Mouse (Mus musculus) limb, embryonic 15.5 days (tissue): ENCODE measurements around the gene Tmem259. TPM values are rescaled to one million over a fixed set of nuclear protein-coding genes. Genes with fewer than 3 reads are reported as not detected.

Experiments
- ATAC-seq: fragments of 200-750 bp; cut with Nextera tagmentation; 2 replicates; pipeline ENCODE4 v1.8.0; 2017; ENCODE audit warnings: low read depth, moderate TSS enrichment; ENCODE audit not compliant: insufficient number of reproducible peaks, low FRiP score, low TSS enrichment
- H3K27ac ChIP-seq: fragments of 300-500 bp; sonication (generic); 2 replicates; pipeline ENCODE4 v1.5.1; 2015; ENCODE audit warnings: moderate library complexity, mild to moderate bottlenecking, inconsistent platforms
- H3K27me3 ChIP-seq: fragments of 300-500 bp; sonication (generic); 2 replicates; pipeline ENCODE4 v1.6.1; 2015; ENCODE audit warnings: inconsistent platforms
- H3K36me3 ChIP-seq: fragments of 300-500 bp; sonication (generic); 2 replicates; pipeline ENCODE4 v1.6.1; 2015; ENCODE audit warnings: inconsistent platforms
- H3K4me1 ChIP-seq: fragments of 300-500 bp; sonication (generic); 2 replicates; pipeline ENCODE4 v1.6.1; 2015; ENCODE audit warnings: inconsistent platforms
- H3K4me2 ChIP-seq: fragments of 300-500 bp; sonication (generic); 2 replicates; pipeline ENCODE4 v1.6.1; 2015; ENCODE audit warnings: mild to moderate bottlenecking, inconsistent platforms
- H3K4me3 ChIP-seq: fragments of 300-500 bp; sonication (generic); 2 replicates; pipeline ENCODE4 v1.5.1; 2015; ENCODE audit warnings: mild to moderate bottlenecking, inconsistent platforms
- H3K9ac ChIP-seq: fragments of 300-500 bp; sonication (generic); 2 replicates; pipeline ENCODE4 v1.6.1; 2015; ENCODE audit warnings: inconsistent platforms
- H3K9me3 ChIP-seq: fragments of 300-500 bp; sonication (generic); 2 replicates; pipeline ENCODE4 v1.6.1; 2016; ENCODE audit warnings: inconsistent platforms
- WGBS: fragments of 180-500 bp; shearing (Covaris S2); methylation state at CpG from one replicate; pipeline ENCODE4 v1.1.7; 2015; 5-methylcytosine and 5-hydroxymethylcytosine counted together
- polyA plus RNA-seq: library from polyadenylated mRNA; unstranded; fragments of >200 nt; fragmentation: Nextera tagmentation; extraction: Ambion mirVana; gene quantifications from 2 replicates; pipeline ENCODE4 v1.2.1, GENCODE M21; 2015

Gene Tmem259
- polyA plus RNA-seq, 1 experiment from 2014 or later: 20.1 TPM

GRCm38 (mm10) chr10:79958140-79958816, 25.9 kb downstream of the Tmem259 start:
- 11% methylated on average over 21 of the region's 21 CpGs for WGBS
- Histone ChIP-seq H3K27me3 (no peaks in the 10 kb centered on the region), H3K27ac (no peak overlapping the region), H3K4me2 (peak overlapping the region; percentile 31; the same call in 1 of the 2 replicates), H3K9me3 (no peaks in the 10 kb centered on the region), H3K36me3 (peaks cover 22% of the 10 kb centered on the region), H3K4me1 (peaks cover 22% of the 10 kb centered on the region), H3K9ac (no peak overlapping the region), H3K4me3 (no peak overlapping the region)
- ATAC-seq: no peak

- Histone ChIP-seq H3K27me3 (no peaks in the 10 kb centered on the region), H3K4me1 (peaks cover 22% of the 10 kb centered on the region), H3K4me3 (no peak overlapping the region), H3K9me3 (no peaks in the 10 kb centered on the region), H3K9ac (0 out of 2 replicates have a peak overlapping the region, but pooled peaks have one; percentile 7), H3K27ac (no peak overlapping the region), H3K36me3 (peaks cover 22% of the 10 kb centered on the region), H3K4me2 (no peak overlapping the region)
- no peak for ATAC-seq
- WGBS: 40% methylated on average over 4 of the region's 4 CpGs
Observed at GRCm38 (mm10) chr10:79956643-79957154, 27.4 kb downstream of the Tmem259 start.

- H3K27ac ChIP-seq: no peak overlapping the region
- 57% methylated on average over 9 of the region's 9 CpGs for WGBS
- no peaks in the 10 kb centered on the region for H3K9me3 ChIP-seq
- H3K36me3 ChIP-seq: peaks cover 26% of the 10 kb centered on the region
- H3K4me1 ChIP-seq: peaks cover 13% of the 10 kb centered on the region
- ATAC-seq: no peak
- H3K4me3 ChIP-seq: no peak overlapping the region
- H3K27me3 ChIP-seq: no peaks in the 10 kb centered on the region
- no peak overlapping the region for H3K4me2 ChIP-seq
- no peak overlapping the region for H3K9ac ChIP-seq
Observed at GRCm38 (mm10) chr10:79955691-79956090, 28.4 kb downstream of the Tmem259 start.

GRCm38 (mm10) chr10:79953946-79954345, 30.2 kb downstream of the Tmem259 start:
- Histone ChIP-seq H3K9ac (no peak overlapping the region), H3K4me2 (no peak overlapping the region), H3K4me3 (no peak overlapping the region), H3K27ac (no peak overlapping the region), H3K27me3 (no peaks in the 10 kb centered on the region), H3K9me3 (no peaks in the 10 kb centered on the region), H3K4me1 (peaks cover 9% of the 10 kb centered on the region; the same call in 1 of the 2 replicates), H3K36me3 (peaks cover 43% of the 10 kb centered on the region)
- no peak for ATAC-seq
- 78% methylated on average over 6 of the region's 6 CpGs for WGBS

GRCm38 (mm10) chr10:79950661-79951060, 33.5 kb downstream of the Tmem259 start:
- H3K36me3 ChIP-seq: peaks cover 50% of the 10 kb centered on the region
- no peak overlapping the region for H3K4me2 ChIP-seq
- no peak overlapping the region for H3K4me3 ChIP-seq
- no peak overlapping the region for H3K9ac ChIP-seq
- no peaks in the 10 kb centered on the region for H3K27me3 ChIP-seq
- no peaks in the 10 kb centered on the region for H3K9me3 ChIP-seq
- ATAC-seq: no peak
- 82% methylated on average over 18 of the region's 18 CpGs for WGBS
- H3K27ac ChIP-seq: no peak overlapping the region
- peaks cover 19% of the 10 kb centered on the region for H3K4me1 ChIP-seq

GRCm38 (mm10) chr10:79949873-79950272, 34.3 kb downstream of the Tmem259 start:
- WGBS: 81% methylated on average over 4 of the region's 4 CpGs
- peaks cover 50% of the 10 kb centered on the region for H3K36me3 ChIP-seq

GRCm38 (mm10) chr10:79947502-79947901, 36.6 kb downstream of the Tmem259 start:
- no peaks in the 10 kb centered on the region for H3K27me3 ChIP-seq
- H3K4me1 ChIP-seq: peaks cover 47% of the 10 kb centered on the region
- H3K36me3 ChIP-seq: peaks cover 36% of the 10 kb centered on the region
- ATAC-seq: no peak
- no peak overlapping the region for H3K4me3 ChIP-seq
- H3K9me3 ChIP-seq: no peaks in the 10 kb centered on the region
- H3K9ac ChIP-seq: no peak overlapping the region
- H3K4me2 ChIP-seq: no peak overlapping the region
- no peak overlapping the region for H3K27ac ChIP-seq
- WGBS: 72% methylated on average over 6 of the region's 6 CpGs

More at GRCm38 (mm10) chr10:79949873-79950272, 34.3 kb downstream of the Tmem259 start:
- no peak overlapping the region for H3K27ac ChIP-seq
- peaks cover 27% of the 10 kb centered on the region for H3K4me1 ChIP-seq
- no peak for ATAC-seq
- no peaks in the 10 kb centered on the region for H3K27me3 ChIP-seq
- H3K9me3 ChIP-seq: no peaks in the 10 kb centered on the region
- H3K4me3 ChIP-seq: no peak overlapping the region
- no peak overlapping the region for H3K4me2 ChIP-seq
- H3K9ac ChIP-seq: no peak overlapping the region

GRCm38 (mm10) chr10:79946752-79947322, 37.3 kb downstream of the Tmem259 start:
- Histone ChIP-seq H3K4me2 (no peak overlapping the region), H3K9ac (0 out of 2 replicates have a peak overlapping the region, but pooled peaks have one; percentile 17), H3K27ac (no peak overlapping the region), H3K36me3 (peaks cover 41% of the 10 kb centered on the region), H3K9me3 (no peaks in the 10 kb centered on the region), H3K4me3 (no peak overlapping the region), H3K27me3 (no peaks in the 10 kb centered on the region), H3K4me1 (peaks cover 49% of the 10 kb centered on the region)
- no peak for ATAC-seq
- WGBS: 32% methylated on average over 7 of the region's 7 CpGs

GRCm38 (mm10) chr10:79945507-79946234, 38.5 kb downstream of the Tmem259 start:
- 31% methylated on average over 16 of the region's 16 CpGs for WGBS
- no peak overlapping the region for H3K4me3 ChIP-seq
- peak overlapping the region; percentile 73 for H3K27ac ChIP-seq

GRCm38 (mm10) chr10:79943471-79943901, 40.6 kb downstream of the Tmem259 start:
- Histone ChIP-seq H3K27ac (0 out of 2 replicates have a peak overlapping the region, but pooled peaks have one; percentile 12), H3K9me3 (no peaks in the 10 kb centered on the region), H3K27me3 (no peaks in the 10 kb centered on the region), H3K4me1 (peaks cover 69% of the 10 kb centered on the region), H3K4me2 (no peak overlapping the region), H3K4me3 (no peak overlapping the region), H3K9ac (no peak overlapping the region), H3K36me3 (peaks cover 22% of the 10 kb centered on the region)
- 57% methylated on average over 9 of the region's 9 CpGs for WGBS
- ATAC-seq: no peak

More at GRCm38 (mm10) chr10:79945507-79946234, 38.5 kb downstream of the Tmem259 start:
- Histone ChIP-seq H3K9ac (0 out of 2 replicates have a peak overlapping the region, but pooled peaks have one; percentile 8), H3K27me3 (no peaks in the 10 kb centered on the region), H3K4me1 (peaks cover 55% of the 10 kb centered on the region), H3K4me2 (no peak overlapping the region), H3K9me3 (no peaks in the 10 kb centered on the region), H3K36me3 (peaks cover 40% of the 10 kb centered on the region)
- no peak; the same call in 1 of the 2 replicates for ATAC-seq

- Histone ChIP-seq H3K4me1 (peaks cover 74% of the 10 kb centered on the region), H3K27ac (0 out of 2 replicates have a peak overlapping the region, but pooled peaks have one; percentile 8), H3K9ac (no peak overlapping the region), H3K27me3 (no peaks in the 10 kb centered on the region), H3K4me3 (no peak overlapping the region), H3K4me2 (no peak overlapping the region), H3K36me3 (peaks cover 26% of the 10 kb centered on the region), H3K9me3 (no peaks in the 10 kb centered on the region)
- ATAC-seq: no peak
- WGBS: 87% methylated on average over 1 of the region's 1 CpGs
Observed at GRCm38 (mm10) chr10:79942988-79943387, 41.1 kb downstream of the Tmem259 start.
